Mouse (Mus musculus) midbrain, embryonic 15.5 days (tissue): ENCODE measurements at regions not wholly inside any gene's neighbourhood (a gene's known extent, or its start where the extent isn't known, plus 50 kb on each side); places are given as distances from the start of the nearest gene placed in this dataset.

Source experiments
- ATAC-seq: fragments of 200-750 bp; cut with Nextera tagmentation; replicated peaks from 2 replicates; pipeline ENCODE4 v1.8.0; 2017; ENCODE audit warnings: moderate TSS enrichment
- H3K27ac ChIP-seq: fragments of 300-500 bp; sonication (generic); 2 replicates; pipeline ENCODE4 v1.5.1; 2015; ENCODE audit warnings: mild to moderate bottlenecking, inconsistent platforms
- H3K27me3 ChIP-seq: fragments of 300-500 bp; sonication (generic); replicated peaks from 2 replicates; pipeline ENCODE4 v1.6.1; 2015; ENCODE audit warnings: inconsistent platforms
- H3K36me3 ChIP-seq: fragments of 300-500 bp; sonication (generic); replicated peaks from 2 replicates; pipeline ENCODE4 v1.6.1; 2015; ENCODE audit warnings: inconsistent platforms
- H3K4me1 ChIP-seq: fragments of 300-500 bp; sonication (generic); 2 replicates; pipeline ENCODE4 v1.6.1; 2015; ENCODE audit warnings: inconsistent platforms
- H3K4me2 ChIP-seq: fragments of 300-500 bp; sonication (generic); 2 replicates; pipeline ENCODE4 v1.6.1; 2015; ENCODE audit warnings: inconsistent platforms, mild to moderate bottlenecking, moderate library complexity
- H3K4me3 ChIP-seq: fragments of 300-500 bp; sonication (generic); 2 replicates; pipeline ENCODE4 v1.5.1; 2015; ENCODE audit warnings: mild to moderate bottlenecking, inconsistent platforms
- H3K9ac ChIP-seq: fragments of 300-500 bp; sonication (generic); 2 replicates; pipeline ENCODE4 v1.6.1; 2015; ENCODE audit warnings: mild to moderate bottlenecking, inconsistent platforms
- H3K9me3 ChIP-seq: fragments of 300-500 bp; sonication (generic); 2 replicates; pipeline ENCODE4 v1.6.1; 2016; ENCODE audit warnings: inconsistent platforms
- WGBS: fragments of 180-500 bp; shearing (Covaris S2); methylation state at CpG from one replicate; pipeline ENCODE4 v1.1.7; 2015; ENCODE audit warnings: mixed read lengths; 5-methylcytosine and 5-hydroxymethylcytosine counted together

GRCm38 (mm10) chr4:91596619-91597018, 196.0 kb upstream of the Elavl2 start:
- Histone ChIP-seq H3K4me2 (no peak overlapping the region), H3K9ac (no peak overlapping the region), H3K9me3 (no peaks in the 10 kb centered on the region), H3K27me3 (no peaks in the 10 kb centered on the region), H3K4me3 (no peak overlapping the region), H3K4me1 (no peaks in the 10 kb centered on the region), H3K27ac (no peak overlapping the region), H3K36me3 (no peaks in the 10 kb centered on the region)
- ATAC-seq: no peak
- 70% methylated on average over 6 of the region's 6 CpGs for WGBS

DNA sequence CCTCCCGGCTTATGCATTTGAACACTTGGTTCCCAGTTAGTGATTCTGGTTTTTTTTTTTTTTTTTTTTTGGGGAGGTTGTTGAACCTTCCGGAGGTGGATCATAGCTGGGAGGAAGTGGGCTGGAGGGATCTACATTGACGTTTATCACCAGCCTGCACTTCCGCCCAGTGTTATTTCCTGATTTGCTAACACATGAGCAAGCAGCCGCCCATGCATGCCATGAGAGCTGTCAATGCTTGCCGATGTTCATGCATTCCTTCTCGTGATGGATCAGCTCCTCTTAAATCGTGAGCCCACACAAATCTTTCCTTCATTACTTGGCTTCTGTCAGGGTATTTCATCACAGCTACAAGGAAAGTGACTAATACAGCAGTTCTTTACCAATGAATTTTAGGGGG, 195.2 kb upstream of the Elavl2 start:
- Histone ChIP-seq H3K27ac (no peak overlapping the region), H3K4me2 (no peak overlapping the region), H3K9me3 (no peaks in the 10 kb centered on the region), H3K9ac (no peak overlapping the region), H3K27me3 (no peaks in the 10 kb centered on the region), H3K4me3 (no peak overlapping the region), H3K4me1 (no peaks in the 10 kb centered on the region), H3K36me3 (no peaks in the 10 kb centered on the region)
- WGBS: 61% methylated on average over 8 of the region's 8 CpGs
- no peak for ATAC-seq

DNA sequence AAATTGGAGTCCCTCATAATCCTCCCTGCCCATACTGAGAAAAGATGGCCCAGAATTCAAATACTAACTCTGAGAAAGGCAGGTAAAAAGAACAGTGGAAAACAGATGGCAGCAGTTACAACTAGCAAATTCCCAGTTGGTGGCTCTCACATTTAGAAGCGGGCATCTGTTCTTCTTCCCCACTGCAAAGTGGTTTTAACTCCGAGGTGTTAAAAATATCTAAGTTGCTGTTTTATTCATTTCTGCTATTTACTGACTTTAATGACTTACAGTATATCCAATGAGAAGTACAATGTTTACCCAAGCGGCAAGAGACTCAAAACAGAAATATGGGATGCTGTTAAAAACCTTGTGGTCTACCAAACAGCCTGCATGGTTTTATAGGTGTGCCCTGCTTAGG, 189.2 kb upstream of the Elavl2 start:
- Histone ChIP-seq H3K27ac (no peak overlapping the region), H3K4me3 (no peak overlapping the region), H3K4me2 (no peak overlapping the region), H3K27me3 (no peaks in the 10 kb centered on the region), H3K9me3 (no peaks in the 10 kb centered on the region), H3K9ac (no peak overlapping the region), H3K36me3 (no peaks in the 10 kb centered on the region), H3K4me1 (no peaks in the 10 kb centered on the region; the same call in 1 of the 2 replicates)
- ATAC-seq: no peak
- 83% methylated on average over 3 of the region's 3 CpGs for WGBS

DNA sequence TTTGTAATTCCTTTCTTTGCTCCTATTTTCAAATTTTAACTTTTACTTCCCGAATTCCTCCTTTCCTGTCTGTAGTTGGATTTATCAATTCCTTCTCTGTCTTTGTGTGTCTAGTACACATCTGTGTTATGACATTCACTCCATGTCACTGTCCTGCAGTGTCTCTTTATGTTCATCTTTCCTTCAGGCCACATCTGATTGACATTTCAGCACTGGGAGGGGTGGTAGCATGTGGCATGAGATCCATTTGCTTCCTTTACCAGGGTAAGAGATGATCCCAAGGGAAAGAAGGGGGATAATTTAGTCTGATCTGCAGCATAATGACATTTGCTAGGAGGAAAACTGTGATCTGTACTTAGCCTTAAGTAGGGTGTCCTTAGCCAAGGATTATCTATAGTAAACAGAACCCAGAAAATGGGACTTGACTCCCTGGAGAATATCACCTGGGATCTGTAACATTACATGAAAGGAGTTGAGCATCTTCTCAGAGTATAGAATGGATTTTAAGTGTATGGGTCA, 187.0 kb upstream of the Elavl2 start:
- no peak for ATAC-seq
- no peaks in the 10 kb centered on the region for H3K27me3 ChIP-seq
- H3K9me3 ChIP-seq: no peaks in the 10 kb centered on the region
- no peak overlapping the region for H3K4me2 ChIP-seq
- no peak overlapping the region for H3K27ac ChIP-seq
- H3K9ac ChIP-seq: no peak overlapping the region
- H3K4me1 ChIP-seq: no peaks in the 10 kb centered on the region; the same call in 1 of the 2 replicates
- 91% methylated on average over 1 of the region's 1 CpGs for WGBS
- H3K36me3 ChIP-seq: no peaks in the 10 kb centered on the region
- H3K4me3 ChIP-seq: no peak overlapping the region

- 61% methylated on average over 1 of the region's 1 CpGs for WGBS
- ATAC-seq: no peak
- no peak overlapping the region for H3K27ac ChIP-seq
These were observed 182.4 kb upstream of the Elavl2 start for GRCm38 (mm10) chr4:91583035-91583434.

DNA sequence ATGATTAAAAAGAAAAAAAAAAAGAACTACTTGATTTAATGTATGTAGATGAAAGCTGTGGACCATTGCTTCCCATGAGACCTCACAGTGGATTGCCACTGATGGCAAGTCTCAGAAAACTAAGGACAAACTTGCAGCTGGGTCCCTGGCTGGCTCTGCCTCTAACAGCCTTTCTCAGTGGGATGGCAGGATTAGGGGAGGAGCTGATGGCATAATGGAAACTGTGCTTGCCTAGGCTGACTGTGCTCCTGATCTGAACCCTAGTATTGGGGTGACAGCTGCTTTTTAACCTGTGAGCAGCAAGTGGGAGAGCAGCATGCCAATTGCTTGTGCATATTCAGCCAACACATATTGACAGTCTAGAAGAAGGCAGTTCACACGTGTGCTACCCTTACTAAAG, 156.9 kb upstream of the Elavl2 start:
- Histone ChIP-seq H3K9me3 (no peaks in the 10 kb centered on the region), H3K27me3 (no peaks in the 10 kb centered on the region), H3K36me3 (no peaks in the 10 kb centered on the region), H3K27ac (no peak overlapping the region), H3K4me3 (no peak overlapping the region), H3K4me2 (no peak overlapping the region), H3K9ac (no peak overlapping the region), H3K4me1 (no peaks in the 10 kb centered on the region)
- ATAC-seq: peak; percentile 56; the same call in 1 of the 2 replicates
- WGBS: 24% methylated on average over 1 of the region's 1 CpGs

More at GRCm38 (mm10) chr4:91583035-91583434, 182.4 kb upstream of the Elavl2 start:
- Histone ChIP-seq H3K4me1 (no peaks in the 10 kb centered on the region; the same call in 1 of the 2 replicates), H3K27me3 (no peaks in the 10 kb centered on the region), H3K36me3 (no peaks in the 10 kb centered on the region), H3K4me2 (no peak overlapping the region), H3K4me3 (no peak overlapping the region), H3K9ac (no peak overlapping the region), H3K9me3 (no peaks in the 10 kb centered on the region)

- ATAC-seq: no peak
- no peaks in the 10 kb centered on the region for H3K9me3 ChIP-seq
- 44% methylated on average over 4 of the region's 4 CpGs for WGBS
- H3K4me2 ChIP-seq: no peak overlapping the region
- no peaks in the 10 kb centered on the region for H3K4me1 ChIP-seq
- H3K9ac ChIP-seq: no peak overlapping the region
- no peaks in the 10 kb centered on the region for H3K27me3 ChIP-seq
- H3K36me3 ChIP-seq: no peaks in the 10 kb centered on the region
- no peak overlapping the region for H3K27ac ChIP-seq
- no peak overlapping the region for H3K4me3 ChIP-seq
These were observed 156.4 kb upstream of the Elavl2 start for GRCm38 (mm10) chr4:91556959-91557358.

GRCm38 (mm10) chr4:91524367-91524766, 123.8 kb upstream of the Elavl2 start:
- no peaks in the 10 kb centered on the region for H3K27me3 ChIP-seq
- 79% methylated on average over 4 of the region's 4 CpGs for WGBS
- ATAC-seq: no peak

GRCm38 (mm10) chr4:91511543-91511942, 111.0 kb upstream of the Elavl2 start:
- no peaks in the 10 kb centered on the region for H3K4me1 ChIP-seq
- ATAC-seq: no peak
- H3K4me2 ChIP-seq: no peak overlapping the region
- H3K4me3 ChIP-seq: no peak overlapping the region
- no peaks in the 10 kb centered on the region for H3K9me3 ChIP-seq
- no peak overlapping the region for H3K27ac ChIP-seq
- H3K9ac ChIP-seq: no peak overlapping the region
- no peaks in the 10 kb centered on the region for H3K27me3 ChIP-seq
- H3K36me3 ChIP-seq: no peaks in the 10 kb centered on the region
- 81% methylated on average over 1 of the region's 1 CpGs for WGBS

More at GRCm38 (mm10) chr4:91524367-91524766, 123.8 kb upstream of the Elavl2 start:
- Histone ChIP-seq H3K4me1 (no peaks in the 10 kb centered on the region), H3K9ac (no peak overlapping the region), H3K4me2 (no peak overlapping the region), H3K27ac (no peak overlapping the region), H3K9me3 (no peaks in the 10 kb centered on the region), H3K36me3 (no peaks in the 10 kb centered on the region), H3K4me3 (no peak overlapping the region)

GRCm38 (mm10) chr4:91509937-91510336, 109.4 kb upstream of the Elavl2 start:
- no peak for ATAC-seq
- no peaks in the 10 kb centered on the region for H3K36me3 ChIP-seq
- H3K9me3 ChIP-seq: no peaks in the 10 kb centered on the region
- no peak overlapping the region for H3K4me3 ChIP-seq
- H3K27ac ChIP-seq: no peak overlapping the region
- no peaks in the 10 kb centered on the region for H3K4me1 ChIP-seq
- WGBS: 84% methylated on average over 1 of the region's 1 CpGs
- no peak overlapping the region for H3K9ac ChIP-seq
- no peak overlapping the region for H3K4me2 ChIP-seq
- H3K27me3 ChIP-seq: no peaks in the 10 kb centered on the region

GRCm38 (mm10) chr4:91503273-91503672, 102.7 kb upstream of the Elavl2 start:
- Histone ChIP-seq H3K4me3 (no peak overlapping the region), H3K27me3 (no peaks in the 10 kb centered on the region), H3K9ac (no peak overlapping the region), H3K27ac (no peak overlapping the region), H3K4me2 (no peak overlapping the region), H3K9me3 (no peaks in the 10 kb centered on the region), H3K36me3 (no peaks in the 10 kb centered on the region), H3K4me1 (no peaks in the 10 kb centered on the region)
- 89% methylated on average over 3 of the region's 3 CpGs for WGBS
- no peak for ATAC-seq

DNA sequence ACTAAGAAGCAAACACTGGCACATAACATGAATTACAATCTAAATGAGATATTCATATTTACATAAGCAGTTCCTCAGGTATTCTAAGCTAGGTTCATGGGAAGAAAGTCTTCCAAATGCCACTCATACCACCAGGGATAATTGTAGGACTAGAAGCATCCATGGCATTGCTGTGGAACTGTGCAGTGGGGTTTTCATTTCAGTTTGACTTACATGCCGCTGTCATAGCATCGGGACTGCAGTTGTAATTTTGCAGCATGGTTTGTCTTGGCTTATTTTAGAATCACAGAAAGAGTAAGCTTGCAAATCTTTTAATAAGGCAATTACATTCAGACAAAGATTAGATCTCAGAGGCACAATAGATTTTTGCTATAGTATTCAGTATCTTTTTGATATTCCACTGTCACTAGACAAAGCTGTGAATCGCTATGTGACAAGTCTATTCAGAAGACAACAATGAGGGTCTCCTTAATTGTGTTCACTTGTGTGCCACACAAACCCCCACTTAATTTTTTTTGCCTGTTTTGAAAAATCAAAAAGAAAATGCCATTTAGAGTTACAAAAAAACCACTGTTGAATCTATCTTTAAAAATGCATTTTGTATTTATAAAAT, 81.4 kb upstream of the Elavl2 start:
- 51% methylated on average over 3 of the region's 3 CpGs for WGBS
- Histone ChIP-seq H3K4me1 (no peaks in the 10 kb centered on the region), H3K27me3 (no peaks in the 10 kb centered on the region), H3K4me2 (no peak overlapping the region), H3K9ac (no peak overlapping the region), H3K4me3 (no peak overlapping the region), H3K27ac (no peak overlapping the region), H3K9me3 (no peaks in the 10 kb centered on the region), H3K36me3 (no peaks in the 10 kb centered on the region)
- ATAC-seq: no peak
